Mouse (Mus musculus): ENCODE results near the gene Tmem165. TPM values are rescaled to one million over a fixed set of nuclear protein-coding genes. Genes with fewer than 3 reads are reported as not detected.

Gene Tmem165
- polyA plus RNA-seq, 1 experiment from 2014 or later = 100 TPM

DNA sequence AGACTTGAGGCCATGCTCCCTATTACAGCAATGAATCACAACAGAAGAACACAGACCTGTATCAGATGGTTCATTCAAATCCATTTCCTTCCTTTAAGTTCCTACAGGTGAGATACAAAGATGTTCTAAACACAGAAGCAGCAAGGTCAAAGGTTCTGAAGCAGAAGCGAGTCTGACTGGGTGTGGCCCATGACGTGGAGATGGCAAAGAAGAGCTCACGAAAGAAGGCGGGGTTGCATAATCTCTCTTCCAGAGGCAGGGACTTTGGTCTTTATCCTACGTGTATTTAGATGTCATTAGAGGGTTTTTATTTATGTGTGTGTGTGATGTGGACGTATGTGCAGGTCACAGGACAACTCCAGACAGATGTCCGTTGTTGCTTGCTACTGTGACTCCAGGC is 6.0 kb upstream of the Tmem165 start:
- DNase-seq (ENCODE audit: low spot score, missing footprints) (peak; percentile 35), ATAC-seq (ENCODE audit: low FRiP score) (no peak)
- no peak overlapping the region for H3K4me2 ChIP-seq
- H3K9me3 ChIP-seq (ENCODE audit: control insufficient read depth, low read length) = no peaks in the 10 kb centered on the region
- no peak overlapping the region for H3K4me3 ChIP-seq (ENCODE audit: low read depth, low read length)
- no peaks in the 10 kb centered on the region for H3K36me3 ChIP-seq (ENCODE audit: control insufficient read depth, insufficient read depth, low read length)
- no peak overlapping the region for H3K9ac ChIP-seq (ENCODE audit: low read length)
- H3K4me1 ChIP-seq (ENCODE audit: control insufficient read depth, insufficient read depth, low read length) = no peaks in the 10 kb centered on the region
- H3K27me3 ChIP-seq (ENCODE audit: control insufficient read depth, insufficient read depth, low read length) = peaks cover 2% of the 10 kb centered on the region; the same call in 1 of the 2 replicates
- 82% methylated on average over 7 of the region's 7 CpGs for WGBS
- H3K27ac ChIP-seq (ENCODE audit: low read depth, low read length) = no peak overlapping the region

DNA sequence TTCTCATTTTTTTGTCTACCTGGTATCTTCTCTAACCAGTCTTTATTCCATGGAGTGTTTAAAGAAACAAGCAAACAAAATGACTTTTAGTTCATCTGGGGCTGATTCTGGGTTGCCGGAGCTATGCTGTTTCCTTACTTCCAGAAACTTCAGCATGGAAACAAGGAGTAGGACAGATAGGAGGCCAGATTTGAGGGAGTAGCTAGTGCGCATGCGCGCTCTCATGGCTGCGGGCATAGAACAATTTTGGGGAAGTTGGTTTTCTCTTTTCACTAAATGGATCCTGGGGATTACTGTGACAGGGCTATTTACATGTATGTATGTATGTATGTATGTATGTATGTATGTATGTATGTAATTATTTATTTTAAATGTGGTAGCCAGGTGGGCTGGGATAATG is 4.5 kb upstream of the Tmem165 start:
- Histone ChIP-seq H3K27ac (ENCODE audit: low read depth, low read length) (no peak overlapping the region), H3K4me3 (ENCODE audit: low read depth, low read length) (no peak overlapping the region), H3K4me2 (no peak overlapping the region), H3K36me3 (ENCODE audit: control insufficient read depth, insufficient read depth, low read length) (no peaks in the 10 kb centered on the region), H3K9me3 (ENCODE audit: control insufficient read depth, low read length) (no peaks in the 10 kb centered on the region), H3K4me1 (ENCODE audit: control insufficient read depth, insufficient read depth, low read length) (no peaks in the 10 kb centered on the region; the same call in 1 of the 2 replicates), H3K27me3 (ENCODE audit: control insufficient read depth, insufficient read depth, low read length) (peaks cover 2% of the 10 kb centered on the region; the same call in 1 of the 2 replicates), H3K9ac (ENCODE audit: low read length) (no peak overlapping the region)
- 96% methylated on average over 5 of the region's 5 CpGs for WGBS
- DNase-seq (ENCODE audit: low spot score, missing footprints) = peak; percentile 47
- ATAC-seq (ENCODE audit: low FRiP score) = no peak

- no peaks in the 10 kb centered on the region for H3K9me3 ChIP-seq (ENCODE audit: control insufficient read depth, low read length)
- no peak overlapping the region for H3K27ac ChIP-seq (ENCODE audit: low read depth, low read length)
- 82% methylated on average over 5 of the region's 5 CpGs for WGBS
- no peak overlapping the region for H3K4me2 ChIP-seq
- H3K36me3 ChIP-seq (ENCODE audit: control insufficient read depth, insufficient read depth, low read length) = no peaks in the 10 kb centered on the region
- no peak overlapping the region for H3K4me3 ChIP-seq (ENCODE audit: low read depth, low read length)
- no peak overlapping the region for H3K9ac ChIP-seq (ENCODE audit: low read length)
- no peak for ATAC-seq (ENCODE audit: low FRiP score)
- peak; percentile 56 for DNase-seq (ENCODE audit: low spot score, missing footprints)
- H3K27me3 ChIP-seq (ENCODE audit: control insufficient read depth, insufficient read depth, low read length) = peaks cover 2% of the 10 kb centered on the region; the same call in 1 of the 2 replicates
- no peaks in the 10 kb centered on the region; the same call in 1 of the 2 replicates for H3K4me1 ChIP-seq (ENCODE audit: control insufficient read depth, insufficient read depth, low read length)
These were observed 3.9 kb upstream of the Tmem165 start for GRCm38 (mm10) chr5:76179791-76180190.

- peaks cover 7% of the 10 kb centered on the region for H3K4me1 ChIP-seq (ENCODE audit: control insufficient read depth, insufficient read depth, low read length)
- no peaks in the 10 kb centered on the region for H3K36me3 ChIP-seq (ENCODE audit: control insufficient read depth, insufficient read depth, low read length)
- H3K9ac ChIP-seq (ENCODE audit: low read length) = no peak overlapping the region
- no peak overlapping the region for H3K4me3 ChIP-seq (ENCODE audit: low read depth, low read length)
- peaks cover 2% of the 10 kb centered on the region; the same call in 1 of the 2 replicates for H3K27me3 ChIP-seq (ENCODE audit: control insufficient read depth, insufficient read depth, low read length)
- H3K27ac ChIP-seq (ENCODE audit: low read depth, low read length) = no peak overlapping the region
- 66% methylated on average over 3 of the region's 3 CpGs for WGBS
- ATAC-seq (ENCODE audit: low FRiP score) = no peak
- H3K9me3 ChIP-seq (ENCODE audit: control insufficient read depth, low read length) = no peaks in the 10 kb centered on the region
- DNase-seq (ENCODE audit: low spot score, missing footprints) = no peak
- H3K4me2 ChIP-seq = no peak overlapping the region
These were observed 1.4 kb upstream of the Tmem165 start for GRCm38 (mm10) chr5:76182326-76182725.

DNA sequence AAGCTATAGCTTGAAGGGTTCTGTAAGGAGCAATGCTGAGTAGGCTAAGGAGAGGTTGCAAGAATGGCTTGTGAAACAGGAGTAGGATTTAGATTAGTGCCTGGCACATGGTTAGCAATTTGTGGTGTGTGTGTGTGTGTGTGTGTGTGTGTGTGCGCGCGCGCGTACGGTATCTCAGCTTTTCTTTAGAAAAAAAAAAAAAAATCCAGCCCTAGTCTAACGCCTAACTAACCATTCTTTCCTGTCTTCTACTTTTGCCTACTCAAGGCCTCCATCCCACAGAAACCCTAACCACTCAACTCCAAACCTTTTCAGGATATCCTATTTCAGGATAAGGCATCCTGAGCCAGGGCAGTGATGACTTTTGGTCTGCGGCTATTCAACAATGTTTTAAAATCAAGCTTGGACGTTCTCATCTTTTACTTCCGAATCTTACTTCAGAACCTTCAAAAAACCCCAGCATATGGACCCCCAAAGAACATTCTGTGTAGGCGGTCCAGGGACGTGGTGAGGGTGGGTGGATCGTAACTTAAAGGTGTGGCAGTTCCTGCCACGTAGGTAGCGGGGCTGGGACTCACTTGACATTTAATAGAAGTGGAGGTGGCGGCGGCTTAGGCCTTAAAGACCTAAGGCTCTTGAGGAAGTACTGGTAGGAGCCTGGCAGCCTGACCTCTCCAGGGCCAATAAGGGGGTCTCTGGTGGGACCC is 484 bp upstream of the Tmem165 start:
- H3K27ac ChIP-seq (ENCODE audit: low read depth, low read length) = no peak overlapping the region
- no peaks in the 10 kb centered on the region for H3K36me3 ChIP-seq (ENCODE audit: control insufficient read depth, insufficient read depth, low read length)
- no peak for DNase-seq (ENCODE audit: low spot score, missing footprints)
- H3K9ac ChIP-seq (ENCODE audit: low read length) = peak overlapping the region; percentile 98
- WGBS = 42% methylated on average over 17 of the region's 17 CpGs
- H3K27me3 ChIP-seq (ENCODE audit: control insufficient read depth, insufficient read depth, low read length) = peaks cover 2% of the 10 kb centered on the region; the same call in 1 of the 2 replicates
- H3K9me3 ChIP-seq (ENCODE audit: control insufficient read depth, low read length) = no peaks in the 10 kb centered on the region
- H3K4me2 ChIP-seq = peak overlapping the region; percentile 78
- peaks cover 7% of the 10 kb centered on the region for H3K4me1 ChIP-seq (ENCODE audit: control insufficient read depth, insufficient read depth, low read length)
- H3K4me3 ChIP-seq (ENCODE audit: low read depth, low read length) = peak overlapping the region; percentile 96
- ATAC-seq (ENCODE audit: low FRiP score) = no peak

GRCm38 (mm10) chr5:76184286-76185080 is 803 bp downstream of the Tmem165 start:
- Histone ChIP-seq H3K4me3 (ENCODE audit: low read depth, low read length) (peak overlapping the region; percentile 96), H3K27ac (ENCODE audit: low read depth, low read length) (peak overlapping the region; percentile 86), H3K27me3 (ENCODE audit: control insufficient read depth, insufficient read depth, low read length) (peaks cover 2% of the 10 kb centered on the region; the same call in 1 of the 2 replicates), H3K9ac (ENCODE audit: low read length) (peak overlapping the region; percentile 98), H3K4me2 (peak overlapping the region; percentile 78), H3K4me1 (ENCODE audit: control insufficient read depth, insufficient read depth, low read length) (peaks cover 7% of the 10 kb centered on the region), H3K36me3 (ENCODE audit: control insufficient read depth, insufficient read depth, low read length) (no peaks in the 10 kb centered on the region), H3K9me3 (ENCODE audit: control insufficient read depth, low read length) (no peaks in the 10 kb centered on the region)
- 5% methylated on average over 27 of the region's 38 CpGs for WGBS
- DNase-seq (ENCODE audit: low spot score, missing footprints) (peak; percentile 98), ATAC-seq (ENCODE audit: low FRiP score) (peak; percentile 94)

DNA sequence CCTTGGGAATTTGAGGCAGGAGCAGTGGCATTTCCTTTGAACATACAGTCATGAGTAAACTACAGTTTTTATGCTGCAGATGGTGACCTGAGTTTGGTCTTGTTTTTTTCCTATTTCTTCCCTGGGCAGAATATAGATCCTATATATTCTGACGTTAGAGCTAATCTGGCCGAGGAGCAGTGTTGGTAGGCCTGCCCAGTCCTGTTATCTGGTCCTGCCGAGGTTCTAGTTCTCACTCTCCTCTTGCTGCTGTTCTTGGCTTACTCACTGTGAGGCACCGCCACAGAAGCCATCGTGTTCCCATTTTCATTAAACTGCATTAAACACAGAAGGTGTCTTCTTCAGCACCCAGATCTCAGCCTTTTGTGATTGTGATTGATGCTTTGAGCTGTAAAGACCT is 4.2 kb downstream of the Tmem165 start:
- 97% methylated on average over 5 of the region's 5 CpGs for WGBS
- Histone ChIP-seq H3K27me3 (ENCODE audit: control insufficient read depth, insufficient read depth, low read length) (no peaks in the 10 kb centered on the region), H3K27ac (ENCODE audit: low read depth, low read length) (no peak overlapping the region), H3K36me3 (ENCODE audit: control insufficient read depth, insufficient read depth, low read length) (no peaks in the 10 kb centered on the region), H3K9me3 (ENCODE audit: control insufficient read depth, low read length) (no peaks in the 10 kb centered on the region), H3K4me2 (no peak overlapping the region), H3K4me1 (ENCODE audit: control insufficient read depth, insufficient read depth, low read length) (peaks cover 7% of the 10 kb centered on the region), H3K9ac (ENCODE audit: low read length) (no peak overlapping the region), H3K4me3 (ENCODE audit: low read depth, low read length) (no peak overlapping the region)
- DNase-seq (ENCODE audit: low spot score, missing footprints) (peak; percentile 72), ATAC-seq (ENCODE audit: low FRiP score) (no peak)

GRCm38 (mm10) chr5:76190609-76191008 is 6.9 kb downstream of the Tmem165 start:
- 89% methylated on average over 4 of the region's 4 CpGs for WGBS
- no peak overlapping the region for H3K9ac ChIP-seq (ENCODE audit: low read length)
- DNase-seq (ENCODE audit: low spot score, missing footprints) (peak; percentile 53), ATAC-seq (ENCODE audit: low FRiP score) (no peak)
- no peaks in the 10 kb centered on the region for H3K27me3 ChIP-seq (ENCODE audit: control insufficient read depth, insufficient read depth, low read length)
- no peaks in the 10 kb centered on the region for H3K9me3 ChIP-seq (ENCODE audit: control insufficient read depth, low read length)
- H3K4me3 ChIP-seq (ENCODE audit: low read depth, low read length) = no peak overlapping the region
- no peaks in the 10 kb centered on the region for H3K4me1 ChIP-seq (ENCODE audit: control insufficient read depth, insufficient read depth, low read length)
- H3K4me2 ChIP-seq = no peak overlapping the region
- H3K27ac ChIP-seq (ENCODE audit: low read depth, low read length) = no peak overlapping the region
- H3K36me3 ChIP-seq (ENCODE audit: control insufficient read depth, insufficient read depth, low read length) = no peaks in the 10 kb centered on the region

- no peak overlapping the region for H3K4me2 ChIP-seq
- no peaks in the 10 kb centered on the region for H3K9me3 ChIP-seq (ENCODE audit: control insufficient read depth, low read length)
- no peak overlapping the region for H3K9ac ChIP-seq (ENCODE audit: low read length)
- ATAC-seq (ENCODE audit: low FRiP score) (no peak), DNase-seq (ENCODE audit: low spot score, missing footprints) (peak; percentile 4)
- H3K36me3 ChIP-seq (ENCODE audit: control insufficient read depth, insufficient read depth, low read length) = no peaks in the 10 kb centered on the region; the same call in 1 of the 2 replicates
- no peaks in the 10 kb centered on the region for H3K4me1 ChIP-seq (ENCODE audit: control insufficient read depth, insufficient read depth, low read length)
- H3K27me3 ChIP-seq (ENCODE audit: control insufficient read depth, insufficient read depth, low read length) = no peaks in the 10 kb centered on the region
- no peak overlapping the region for H3K4me3 ChIP-seq (ENCODE audit: low read depth, low read length)
- no peak overlapping the region for H3K27ac ChIP-seq (ENCODE audit: low read depth, low read length)
These were observed 9.4 kb downstream of the Tmem165 start for GRCm38 (mm10) chr5:76193075-76193474.
